Mouse (Mus musculus): ENCODE data around the gene Elmod3. TPM values are rescaled to one million over a fixed set of nuclear protein-coding genes. Genes with fewer than 3 reads are reported as not detected.

Gene Elmod3
- total RNA-seq, 1 experiment, result 4.3 TPM

- no peak overlapping the region for H3K27ac ChIP-seq (ENCODE audit: insufficient read depth, low read depth, low read length, poor library complexity, severe bottlenecking)
- H3K4me1 ChIP-seq (ENCODE audit: control insufficient read depth in 2 of 2, insufficient read depth in 2 of 2, low read length in 2 of 2, poor library complexity in 1 of 2), result no peaks in the 10 kb centered on the region
- in situ Hi-C loops (cut with MboI; ENCODE audit: low sequenced_read_pairs in 2 of 2, unreplicated experiment in 2 of 2), result no loop called here
- H3K4me3 ChIP-seq (ENCODE audit: insufficient read depth in 1 of 2, low read depth in 1 of 2, low read length in 2 of 2, poor library complexity in 1 of 2, severe bottlenecking in 1 of 2), result no peak overlapping the region
- H3K36me3 ChIP-seq (ENCODE audit: control insufficient read depth, insufficient read depth, low read length, poor library complexity, severe bottlenecking), result peaks cover 5% of the 10 kb centered on the region
- H3K9ac ChIP-seq (ENCODE audit: insufficient read depth, low read depth, low read length, poor library complexity, severe bottlenecking), result no peak overlapping the region
- TF ChIP-seq ZNF384 (IDR thresholded peaks at IDR 0.05; ENCODE audit: low read depth, low read length) (no peak), MAFK (IDR thresholded peaks at IDR 0.05; ENCODE audit: insufficient read depth, low read depth, low read length) (no peak), CHD2 (IDR thresholded peaks at IDR 0.05; ENCODE audit: low read depth, low read length) (no peak), ZC3H11A (IDR thresholded peaks at IDR 0.05; ENCODE audit: borderline replicate concordance, low read depth, low read length) (no peak), HCFC1 (IDR thresholded peaks at IDR 0.05; ENCODE audit: borderline replicate concordance, insufficient read depth, low read length) (no peak)
- DNase-seq (ENCODE audit: low read depth, low spot score), result no peak
- H3K9me3 ChIP-seq (ENCODE audit: control insufficient read depth, insufficient read depth, low read depth, low read length), result no peaks in the 10 kb centered on the region
Measured at GRCm38 (mm10) chr6:72608662-72609184, 10.5 kb upstream of the Elmod3 start.

DNA sequence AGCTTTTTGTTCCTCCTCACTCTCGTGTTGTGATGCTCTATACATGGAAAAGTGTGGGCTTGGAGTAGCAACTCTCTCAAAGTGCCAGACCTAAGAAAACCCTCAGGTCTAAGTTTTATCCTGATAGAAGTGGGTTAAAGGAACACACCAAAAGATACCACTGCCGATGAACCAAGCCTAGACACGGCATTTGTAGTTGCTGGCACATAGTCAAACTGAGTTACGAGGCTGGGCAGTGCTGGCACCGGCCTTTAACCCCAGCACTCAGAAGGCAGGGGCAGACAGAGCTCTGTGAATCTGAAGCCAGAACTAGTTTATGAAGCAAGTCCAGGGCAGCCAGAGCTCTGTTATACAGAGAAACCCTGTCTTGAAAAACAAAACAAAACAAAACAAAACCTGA is 9.5 kb upstream of the Elmod3 start:
- no peaks in the 10 kb centered on the region for H3K4me1 ChIP-seq (ENCODE audit: control insufficient read depth in 2 of 2, insufficient read depth in 2 of 2, low read length in 2 of 2, poor library complexity in 1 of 2)
- no peak for DNase-seq (ENCODE audit: low read depth, low spot score)
- H3K9me3 ChIP-seq (ENCODE audit: control insufficient read depth, insufficient read depth, low read depth, low read length), result no peaks in the 10 kb centered on the region
- in situ Hi-C loops (cut with MboI; ENCODE audit: low sequenced_read_pairs in 2 of 2, unreplicated experiment in 2 of 2), result no loop called here
- no peak for TF ChIP-seq MAFK (IDR thresholded peaks at IDR 0.05; ENCODE audit: insufficient read depth, low read depth, low read length)
- TF ChIP-seq ZC3H11A (IDR thresholded peaks at IDR 0.05; ENCODE audit: borderline replicate concordance, low read depth, low read length), result no peak
- TF ChIP-seq CHD2 (IDR thresholded peaks at IDR 0.05; ENCODE audit: low read depth, low read length), result no peak
- no peak for TF ChIP-seq HCFC1 (IDR thresholded peaks at IDR 0.05; ENCODE audit: borderline replicate concordance, insufficient read depth, low read length)
- TF ChIP-seq ZNF384 (IDR thresholded peaks at IDR 0.05; ENCODE audit: low read depth, low read length), result no peak
- no peak overlapping the region for H3K27ac ChIP-seq (ENCODE audit: insufficient read depth, low read depth, low read length, poor library complexity, severe bottlenecking)
- H3K36me3 ChIP-seq (ENCODE audit: control insufficient read depth, insufficient read depth, low read length, poor library complexity, severe bottlenecking), result peaks cover 2% of the 10 kb centered on the region
- no peak overlapping the region for H3K4me3 ChIP-seq (ENCODE audit: insufficient read depth in 1 of 2, low read depth in 1 of 2, low read length in 2 of 2, poor library complexity in 1 of 2, severe bottlenecking in 1 of 2)
- H3K9ac ChIP-seq (ENCODE audit: insufficient read depth, low read depth, low read length, poor library complexity, severe bottlenecking), result no peak overlapping the region

DNA sequence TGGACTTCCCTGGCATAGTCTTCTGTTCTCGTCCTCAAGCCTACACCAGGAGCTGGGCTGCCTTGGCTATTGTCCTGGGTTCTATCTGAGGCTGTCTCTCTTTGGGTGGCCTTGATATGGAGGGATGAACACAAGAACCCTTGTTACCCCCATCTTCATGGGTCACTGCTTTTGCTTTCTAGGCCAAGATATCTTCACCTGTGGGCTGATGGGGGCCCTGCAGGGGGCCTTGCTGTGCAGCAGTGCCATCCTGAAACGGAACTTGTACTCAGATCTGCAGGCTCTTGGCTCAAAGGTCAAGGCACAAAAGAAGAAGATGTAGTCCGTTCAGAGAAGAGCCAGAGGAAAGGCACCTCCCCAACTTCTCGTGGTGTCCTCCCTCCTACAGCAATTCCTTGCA is 8.8 kb upstream of the Elmod3 start:
- DNase-seq (ENCODE audit: low read depth, low spot score), result no peak
- Histone ChIP-seq H3K9ac (ENCODE audit: insufficient read depth, low read depth, low read length, poor library complexity, severe bottlenecking) (no peak overlapping the region), H3K36me3 (ENCODE audit: control insufficient read depth, insufficient read depth, low read length, poor library complexity, severe bottlenecking) (peaks cover 2% of the 10 kb centered on the region), H3K4me3 (ENCODE audit: insufficient read depth in 1 of 2, low read depth in 1 of 2, low read length in 2 of 2, poor library complexity in 1 of 2, severe bottlenecking in 1 of 2) (no peak overlapping the region), H3K27ac (ENCODE audit: insufficient read depth, low read depth, low read length, poor library complexity, severe bottlenecking) (no peak overlapping the region), H3K4me1 (ENCODE audit: control insufficient read depth in 2 of 2, insufficient read depth in 2 of 2, low read length in 2 of 2, poor library complexity in 1 of 2) (no peaks in the 10 kb centered on the region), H3K9me3 (ENCODE audit: control insufficient read depth, insufficient read depth, low read depth, low read length) (no peaks in the 10 kb centered on the region)
- no peak for TF ChIP-seq HCFC1 (IDR thresholded peaks at IDR 0.05; ENCODE audit: borderline replicate concordance, insufficient read depth, low read length)
- TF ChIP-seq CHD2 (IDR thresholded peaks at IDR 0.05; ENCODE audit: low read depth, low read length), result no peak
- no peak for TF ChIP-seq ZC3H11A (IDR thresholded peaks at IDR 0.05; ENCODE audit: borderline replicate concordance, low read depth, low read length)
- no peak for TF ChIP-seq ZNF384 (IDR thresholded peaks at IDR 0.05; ENCODE audit: low read depth, low read length)
- no peak for TF ChIP-seq MAFK (IDR thresholded peaks at IDR 0.05; ENCODE audit: insufficient read depth, low read depth, low read length)
- in situ Hi-C loops (cut with MboI; ENCODE audit: low sequenced_read_pairs in 2 of 2, unreplicated experiment in 2 of 2), result no loop called here

DNA sequence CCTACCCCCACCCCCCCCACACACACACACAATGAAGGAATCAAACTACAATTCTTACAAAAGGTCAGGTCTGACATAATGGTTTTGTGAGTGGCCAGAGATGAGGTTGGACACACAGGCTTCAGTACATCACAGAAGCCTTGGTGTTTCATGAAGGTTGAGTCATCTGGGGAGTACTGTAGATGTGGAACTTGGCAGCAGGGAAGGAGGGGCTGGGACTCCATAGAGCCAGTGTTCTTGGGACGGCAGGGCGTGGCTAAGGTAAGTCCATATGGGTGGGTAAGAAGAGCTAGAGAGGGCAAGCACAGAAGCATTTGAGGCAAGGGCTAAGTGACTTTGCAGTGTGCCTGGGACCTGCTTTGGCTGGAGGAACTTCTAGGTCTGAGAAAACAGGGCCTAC is 5.9 kb upstream of the Elmod3 start:
- Histone ChIP-seq H3K9me3 (ENCODE audit: control insufficient read depth, insufficient read depth, low read depth, low read length) (no peaks in the 10 kb centered on the region), H3K4me1 (ENCODE audit: control insufficient read depth in 2 of 2, insufficient read depth in 2 of 2, low read length in 2 of 2, poor library complexity in 1 of 2) (peaks cover 0 to 2% of the 10 kb centered on the region in 2 experiments; a peak in 1 of 4 replicates), H3K36me3 (ENCODE audit: control insufficient read depth, insufficient read depth, low read length, poor library complexity, severe bottlenecking) (peaks cover 2% of the 10 kb centered on the region), H3K4me3 (ENCODE audit: insufficient read depth in 1 of 2, low read depth in 1 of 2, low read length in 2 of 2, poor library complexity in 1 of 2, severe bottlenecking in 1 of 2) (no peak overlapping the region), H3K9ac (ENCODE audit: insufficient read depth, low read depth, low read length, poor library complexity, severe bottlenecking) (no peak overlapping the region), H3K27ac (ENCODE audit: insufficient read depth, low read depth, low read length, poor library complexity, severe bottlenecking) (no peak overlapping the region)
- no peak for TF ChIP-seq CHD2 (IDR thresholded peaks at IDR 0.05; ENCODE audit: low read depth, low read length)
- TF ChIP-seq ZC3H11A (IDR thresholded peaks at IDR 0.05; ENCODE audit: borderline replicate concordance, low read depth, low read length), result no peak
- no peak for TF ChIP-seq MAFK (IDR thresholded peaks at IDR 0.05; ENCODE audit: insufficient read depth, low read depth, low read length)
- no peak for TF ChIP-seq ZNF384 (IDR thresholded peaks at IDR 0.05; ENCODE audit: low read depth, low read length)
- no peak for TF ChIP-seq HCFC1 (IDR thresholded peaks at IDR 0.05; ENCODE audit: borderline replicate concordance, insufficient read depth, low read length)
- in situ Hi-C loops (cut with MboI; ENCODE audit: low sequenced_read_pairs in 2 of 2, unreplicated experiment in 2 of 2), result no loop called here
- no peak for DNase-seq (ENCODE audit: low read depth, low spot score)

All from ES-E14 (cell line).